Mouse (Mus musculus): Measurements from ENCODE around the gene Rab13. TPM values are rescaled to one million over a fixed set of nuclear protein-coding genes. Genes with fewer than 3 reads are reported as not detected.

Gene Rab13
- polyA plus RNA-seq (2015; fragmentation: Nextera tagmentation; extraction: Ambion mirVana): 24.3 and 28.4 TPM in 2 replicates

DNA sequence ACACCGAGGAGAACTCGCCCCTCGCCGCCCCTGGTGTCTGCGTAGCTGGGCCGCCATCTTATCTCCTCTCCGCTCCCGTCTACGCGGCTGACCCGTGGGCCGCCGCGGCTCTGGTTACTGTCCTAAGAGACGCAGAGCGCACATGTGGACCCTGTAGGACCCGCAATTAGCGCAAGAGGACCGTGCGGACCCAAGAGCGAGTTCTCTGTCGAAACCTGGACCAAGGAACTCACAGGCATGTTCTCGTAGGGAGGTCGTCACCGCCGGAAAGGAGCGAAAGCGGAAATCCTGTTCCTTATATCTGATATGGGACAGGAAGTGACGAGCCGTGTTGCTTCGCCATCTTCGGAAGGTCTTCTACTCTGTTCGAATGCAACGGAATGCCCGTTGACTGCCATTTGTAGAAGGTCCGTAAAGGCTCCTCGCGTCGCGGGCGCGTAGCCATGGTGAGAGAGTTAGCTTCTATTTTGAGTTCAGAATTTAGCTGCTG lies at the start of gene Rab13, which contains the start of gene Rps27:
TSS of gene Rab13 (plus strand) at position 319 of the 490 bp plus-strand sequence.
TSS of gene Rps27 (minus strand) at position 275 of the 490 bp plus-strand sequence.
- peak within 1 kb of the TSS; percentile 94 for H3K4me2 ChIP-seq
- peak within 1 kb of the TSS; percentile 87 for H3K9ac ChIP-seq
- H3K27me3 ChIP-seq: no peaks in the 10 kb centered on the region
- ATAC-seq: peak; percentile 95
- H3K4me3 ChIP-seq: peak within 1 kb of the TSS; percentile 95
- WGBS: under 1% methylated on average over 42 of the region's 42 CpGs
- no peaks in the 10 kb centered on the region for H3K9me3 ChIP-seq (replicated peaks)
- peak within 1 kb of the TSS; percentile 84 for H3K27ac ChIP-seq
- peaks cover 25% of the 10 kb centered on the region for H3K4me1 ChIP-seq
- peaks cover 35% of the 10 kb centered on the region for H3K36me3 ChIP-seq (ENCODE audit: poor library complexity, severe bottlenecking)

DNA sequence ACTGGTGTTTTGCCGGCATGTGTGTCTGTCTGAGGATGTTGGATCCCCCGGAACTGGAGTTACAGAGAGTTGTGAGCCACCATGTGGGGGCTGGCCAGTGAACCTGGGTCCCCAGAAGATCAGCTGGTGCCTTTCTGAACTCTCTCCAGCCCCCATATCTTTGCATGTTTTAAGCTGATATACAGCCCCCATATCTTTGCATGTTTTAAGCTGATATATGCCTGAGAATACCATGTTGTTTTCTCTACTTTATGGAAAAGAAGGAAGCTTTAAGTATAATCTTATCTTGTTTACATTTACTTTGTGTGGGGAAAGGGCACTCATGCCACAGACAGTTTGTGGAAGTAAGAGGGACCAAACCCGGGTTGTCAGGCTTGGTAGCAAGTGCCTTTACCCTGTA lies 33.9 kb upstream of the Rab13 start:
- H3K4me1 ChIP-seq: no peaks in the 10 kb centered on the region
- ATAC-seq: no peak

DNA sequence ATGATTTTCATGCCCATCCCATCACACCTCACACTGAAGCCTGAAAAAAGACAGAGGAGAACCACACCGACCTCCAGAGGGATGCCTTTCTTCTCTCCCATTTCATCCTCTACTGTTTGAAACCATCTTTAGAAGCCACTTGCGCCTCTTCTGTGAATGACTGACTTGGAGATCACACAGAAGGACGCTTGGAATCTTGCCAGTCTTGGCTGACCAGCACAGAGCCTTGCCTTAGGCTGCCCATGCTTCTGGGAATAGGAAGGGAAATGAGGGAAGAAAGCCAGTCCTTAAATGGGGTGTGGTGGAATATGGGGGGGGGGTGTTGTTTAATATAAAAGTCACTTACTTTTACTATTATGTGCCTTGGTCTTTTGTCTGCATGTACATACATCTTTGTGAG lies 29.9 kb upstream of the Rab13 start:
- Histone ChIP-seq H3K36me3 (ENCODE audit: poor library complexity, severe bottlenecking) (no peaks in the 10 kb centered on the region), H3K9ac (no peak overlapping the region), H3K4me2 (no peak overlapping the region), H3K4me3 (no peak overlapping the region), H3K4me1 (no peaks in the 10 kb centered on the region), H3K9me3 (replicated peaks) (no peaks in the 10 kb centered on the region), H3K27me3 (no peaks in the 10 kb centered on the region), H3K27ac (no peak overlapping the region)
- WGBS: 71% methylated on average over 3 of the region's 3 CpGs
- ATAC-seq: no peak

More for the DNA sequence above, 33.9 kb upstream of the Rab13 start:
- Histone ChIP-seq H3K36me3 (ENCODE audit: poor library complexity, severe bottlenecking) (no peaks in the 10 kb centered on the region), H3K9me3 (replicated peaks) (no peaks in the 10 kb centered on the region), H3K4me3 (no peak overlapping the region), H3K4me2 (no peak overlapping the region), H3K27me3 (no peaks in the 10 kb centered on the region), H3K27ac (no peak overlapping the region), H3K9ac (no peak overlapping the region)
- whole genome bisulfite sequencing: 79% methylated on average over 3 of the region's 3 CpGs

DNA sequence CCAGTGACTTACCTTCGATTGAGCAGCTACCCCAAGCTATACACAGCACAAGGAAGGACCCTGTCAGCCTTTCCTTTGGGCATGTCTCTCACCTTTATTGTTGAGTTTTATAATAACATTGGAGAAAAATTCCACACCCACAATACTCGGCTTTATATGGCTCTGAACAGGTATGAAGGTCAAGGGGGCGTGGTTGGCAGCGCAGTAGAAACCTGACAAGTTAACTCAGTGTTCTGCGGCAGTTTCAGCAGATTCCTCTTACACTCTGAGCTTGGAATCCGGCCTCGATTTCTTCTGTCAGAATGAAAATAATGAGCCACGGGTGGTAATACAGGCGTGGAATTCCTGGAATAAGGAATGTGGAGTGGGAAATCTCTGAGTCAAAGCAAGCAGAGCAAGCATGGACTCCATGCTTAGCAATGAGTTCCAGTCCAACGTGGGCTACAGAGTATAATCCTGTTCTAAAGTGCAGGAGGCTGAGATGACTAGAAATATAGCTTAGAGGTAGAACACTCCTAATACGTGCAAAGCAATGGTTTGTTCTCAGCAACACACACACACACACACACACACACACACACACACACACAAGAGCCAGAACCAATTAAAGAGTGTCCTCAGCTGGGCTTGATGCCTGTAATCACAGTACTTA lies 22.5 kb upstream of the Rab13 start:
- H3K9ac ChIP-seq: no peak overlapping the region
- H3K9me3 ChIP-seq (replicated peaks): no peaks in the 10 kb centered on the region
- no peaks in the 10 kb centered on the region for H3K36me3 ChIP-seq (ENCODE audit: poor library complexity, severe bottlenecking)
- no peak overlapping the region for H3K27ac ChIP-seq
- no peak overlapping the region for H3K4me3 ChIP-seq
- 0 out of 2 replicates have a peak, but pooled peaks cover 5% of the 10 kb centered on the region for H3K4me1 ChIP-seq
- no peak overlapping the region for H3K4me2 ChIP-seq
- H3K27me3 ChIP-seq: no peaks in the 10 kb centered on the region
- 79% methylated on average over 11 of the region's 11 CpGs for WGBS
- ATAC-seq: no peak

DNA sequence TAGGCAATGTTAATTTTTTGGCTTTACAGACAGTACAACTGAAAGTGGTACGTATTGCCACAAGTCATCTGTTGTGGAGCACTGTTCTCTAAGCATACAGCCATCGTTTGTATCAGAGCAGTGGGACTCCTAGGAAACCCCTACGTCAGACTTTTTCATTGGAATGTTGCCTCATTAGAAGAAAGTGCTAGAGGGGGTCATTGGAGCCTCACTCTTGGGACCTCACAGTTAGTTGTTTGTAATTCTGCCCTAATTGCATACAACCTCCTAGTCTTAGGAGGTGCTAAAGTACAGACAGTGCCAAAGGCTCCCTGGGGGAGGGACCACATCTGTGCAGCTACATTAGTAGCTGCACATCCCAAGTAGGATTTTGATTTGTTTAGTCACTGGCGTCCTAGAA lies 18.7 kb upstream of the Rab13 start:
- H3K9me3 ChIP-seq (replicated peaks): no peaks in the 10 kb centered on the region
- H3K4me2 ChIP-seq: no peak overlapping the region
- 27% methylated on average over 4 of the region's 4 CpGs for WGBS
- H3K27me3 ChIP-seq: no peaks in the 10 kb centered on the region
- H3K9ac ChIP-seq: no peak overlapping the region
- no peak overlapping the region for H3K4me3 ChIP-seq
- no peaks in the 10 kb centered on the region for H3K36me3 ChIP-seq (ENCODE audit: poor library complexity, severe bottlenecking)
- ATAC-seq: no peak
- 0 out of 2 replicates have a peak, but pooled peaks cover 5% of the 10 kb centered on the region for H3K4me1 ChIP-seq
- no peak overlapping the region for H3K27ac ChIP-seq

DNA sequence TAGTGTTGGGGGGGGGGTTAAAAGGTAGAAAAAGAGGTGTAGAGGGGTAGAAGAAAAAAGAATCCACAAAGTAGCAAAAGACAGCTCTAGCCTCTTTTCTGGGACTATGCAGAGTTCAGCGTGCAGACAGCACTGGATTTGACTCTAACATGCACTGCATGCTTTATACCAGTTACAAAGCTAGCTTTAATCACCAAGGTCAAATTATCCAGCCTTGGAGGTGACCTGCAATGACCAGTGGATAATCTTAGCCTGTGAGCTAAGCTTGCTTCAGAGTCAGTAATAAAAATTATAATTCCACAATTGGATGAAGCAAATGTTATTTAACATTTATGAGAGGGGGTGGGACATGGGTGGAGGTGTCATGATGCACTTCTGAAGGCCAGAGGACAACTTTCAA lies 17.9 kb upstream of the Rab13 start:
- Histone ChIP-seq H3K9ac (no peak overlapping the region), H3K27ac (no peak overlapping the region), H3K4me1 (0 out of 2 replicates have a peak, but pooled peaks cover 5% of the 10 kb centered on the region), H3K36me3 (ENCODE audit: poor library complexity, severe bottlenecking) (no peaks in the 10 kb centered on the region), H3K9me3 (replicated peaks) (no peaks in the 10 kb centered on the region), H3K4me2 (no peak overlapping the region), H3K27me3 (no peaks in the 10 kb centered on the region), H3K4me3 (no peak overlapping the region)
- no peak for ATAC-seq
- 71% methylated on average over 1 of the region's 1 CpGs for WGBS

DNA sequence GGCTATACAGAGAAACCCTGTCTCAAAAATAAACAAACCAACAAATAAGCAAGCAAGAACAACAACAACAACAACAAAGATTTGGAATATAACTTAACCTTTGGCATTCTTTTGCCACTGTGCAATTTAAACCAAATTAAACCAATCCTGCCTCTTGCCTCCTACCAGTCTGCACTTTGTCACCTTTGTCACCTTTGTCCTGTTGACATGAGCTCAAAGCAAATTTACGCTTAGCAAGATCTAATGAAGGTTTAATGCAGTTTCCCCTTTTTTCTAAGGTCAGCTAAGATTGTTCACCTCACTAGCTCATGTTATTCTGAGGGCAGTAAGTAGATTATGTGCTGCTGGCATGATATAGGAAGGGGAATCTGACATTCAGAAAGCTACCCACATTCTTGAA lies 15.9 kb upstream of the Rab13 start:
- Histone ChIP-seq H3K9ac (no peak overlapping the region), H3K27ac (no peak overlapping the region), H3K4me3 (no peak overlapping the region), H3K27me3 (no peaks in the 10 kb centered on the region), H3K9me3 (replicated peaks) (no peaks in the 10 kb centered on the region), H3K36me3 (ENCODE audit: poor library complexity, severe bottlenecking) (no peaks in the 10 kb centered on the region), H3K4me2 (no peak overlapping the region), H3K4me1 (0 out of 2 replicates have a peak, but pooled peaks cover 5% of the 10 kb centered on the region)
- ATAC-seq: no peak
- 80% methylated on average over 1 of the region's 1 CpGs for WGBS

DNA sequence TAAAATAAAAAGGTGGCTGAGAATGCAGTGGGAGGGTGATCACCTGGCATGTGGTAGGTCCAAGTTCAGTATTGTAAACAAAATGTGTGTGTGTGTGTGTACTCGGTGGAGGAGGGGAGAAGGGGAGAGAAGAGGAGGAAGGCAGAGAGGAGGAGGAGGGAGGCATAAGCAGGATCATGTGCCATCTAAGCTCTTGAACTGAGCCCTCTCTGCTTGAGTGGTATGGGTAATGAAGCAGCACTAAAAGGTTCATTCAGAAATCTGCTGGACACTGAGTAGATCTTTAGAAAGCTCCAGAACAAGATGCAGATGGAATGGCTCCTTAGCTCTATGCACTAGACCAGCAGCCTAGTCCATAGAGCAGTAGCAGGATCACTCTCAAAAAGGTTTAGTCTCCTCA lies 10.6 kb upstream of the Rab13 start:
- no peak overlapping the region for H3K4me2 ChIP-seq
- no peaks in the 10 kb centered on the region for H3K9me3 ChIP-seq (replicated peaks)
- H3K4me1 ChIP-seq: no peaks in the 10 kb centered on the region
- 38% methylated on average over 1 of the region's 1 CpGs for WGBS
- no peak overlapping the region for H3K27ac ChIP-seq
- ATAC-seq: no peak
- H3K36me3 ChIP-seq (ENCODE audit: poor library complexity, severe bottlenecking): peaks cover 5% of the 10 kb centered on the region
- H3K4me3 ChIP-seq: no peak overlapping the region
- H3K9ac ChIP-seq: no peak overlapping the region
- no peaks in the 10 kb centered on the region for H3K27me3 ChIP-seq

DNA sequence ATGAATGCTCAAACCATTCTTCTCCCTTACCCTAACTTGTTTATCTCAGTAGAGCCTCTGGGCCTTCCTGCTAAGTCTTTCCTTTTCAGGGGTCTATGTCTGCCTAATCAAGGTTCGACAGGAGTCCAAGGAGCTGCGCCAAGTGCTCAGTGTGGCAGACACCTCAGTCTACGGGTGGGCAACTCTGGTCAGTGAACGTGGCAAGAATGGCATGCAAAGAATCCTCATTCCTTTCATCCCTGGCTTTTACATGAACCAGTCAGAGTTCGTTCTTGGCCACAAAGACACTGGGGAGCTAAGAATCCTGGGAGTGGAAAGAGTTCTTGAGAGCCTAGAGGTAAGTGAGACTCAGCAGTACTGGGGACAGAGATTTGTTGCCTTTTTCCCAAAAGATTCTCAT lies 9.9 kb upstream of the Rab13 start:
- WGBS: 76% methylated on average over 5 of the region's 5 CpGs
- H3K36me3 ChIP-seq (ENCODE audit: poor library complexity, severe bottlenecking): peaks cover 13% of the 10 kb centered on the region

DNA sequence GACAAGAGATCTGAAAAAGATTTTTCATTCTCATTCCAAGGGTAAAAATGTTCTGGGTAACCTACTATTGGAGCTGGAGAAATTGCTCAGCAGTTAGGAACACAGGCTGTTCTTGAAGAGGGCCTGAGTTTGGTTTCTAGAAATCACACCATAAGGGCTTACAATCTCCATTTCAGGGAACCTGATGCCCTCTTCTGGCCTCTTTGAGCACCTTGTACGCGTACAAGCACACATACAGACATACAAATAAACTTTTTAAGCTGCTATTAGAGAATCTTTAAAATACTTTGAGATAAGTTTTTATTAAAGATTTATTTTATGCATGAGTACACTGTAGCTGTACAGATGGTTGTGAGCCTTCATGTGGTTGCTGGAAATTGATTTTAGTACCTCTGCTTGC lies 8.9 kb upstream of the Rab13 start:
- WGBS: 98% methylated on average over 2 of the region's 2 CpGs
- H3K9me3 ChIP-seq (replicated peaks): no peaks in the 10 kb centered on the region
- no peak overlapping the region for H3K9ac ChIP-seq
- H3K27ac ChIP-seq: no peak overlapping the region
- no peak overlapping the region for H3K4me3 ChIP-seq
- no peak for ATAC-seq
- no peaks in the 10 kb centered on the region for H3K27me3 ChIP-seq
- H3K4me1 ChIP-seq: no peaks in the 10 kb centered on the region
- H3K4me2 ChIP-seq: no peak overlapping the region
- H3K36me3 ChIP-seq (ENCODE audit: poor library complexity, severe bottlenecking): peaks cover 22% of the 10 kb centered on the region

More for the DNA sequence above, 9.9 kb upstream of the Rab13 start:
- H3K4me3 ChIP-seq: no peak overlapping the region
- no peaks in the 10 kb centered on the region for H3K4me1 ChIP-seq
- no peaks in the 10 kb centered on the region for H3K9me3 ChIP-seq (replicated peaks)
- no peak for ATAC-seq
- H3K4me2 ChIP-seq: no peak overlapping the region
- no peak overlapping the region for H3K9ac ChIP-seq
- no peaks in the 10 kb centered on the region for H3K27me3 ChIP-seq
- H3K27ac ChIP-seq: no peak overlapping the region

DNA sequence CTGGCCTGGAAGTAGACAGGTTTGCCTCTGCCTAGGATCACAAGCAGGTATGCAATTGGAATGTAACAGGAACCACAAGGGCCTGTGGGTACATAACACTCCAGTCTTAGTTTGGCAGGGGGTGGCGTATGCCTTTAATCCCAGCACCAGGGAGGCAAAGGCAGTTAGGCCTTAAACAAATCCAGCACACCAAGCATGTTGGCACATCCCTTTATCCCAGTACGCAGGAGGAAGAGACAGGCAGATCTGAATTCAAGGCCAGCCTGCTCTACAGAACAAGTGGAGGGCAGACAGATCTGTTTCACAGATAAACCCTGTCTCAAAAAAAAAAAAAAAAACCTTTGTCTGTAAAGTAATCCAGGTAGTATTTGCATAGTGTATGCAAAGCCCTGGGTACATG lies 4.8 kb upstream of the Rab13 start:
- no peaks in the 10 kb centered on the region for H3K27me3 ChIP-seq
- 87% methylated on average over 2 of the region's 2 CpGs for WGBS
- no peak overlapping the region for H3K4me2 ChIP-seq
- no peak overlapping the region for H3K4me3 ChIP-seq
- no peak overlapping the region for H3K27ac ChIP-seq
- no peaks in the 10 kb centered on the region for H3K9me3 ChIP-seq (replicated peaks)
- peaks cover 18% of the 10 kb centered on the region for H3K4me1 ChIP-seq
- H3K9ac ChIP-seq: no peak overlapping the region
- ATAC-seq: no peak
- H3K36me3 ChIP-seq (ENCODE audit: poor library complexity, severe bottlenecking): peaks cover 46% of the 10 kb centered on the region

DNA sequence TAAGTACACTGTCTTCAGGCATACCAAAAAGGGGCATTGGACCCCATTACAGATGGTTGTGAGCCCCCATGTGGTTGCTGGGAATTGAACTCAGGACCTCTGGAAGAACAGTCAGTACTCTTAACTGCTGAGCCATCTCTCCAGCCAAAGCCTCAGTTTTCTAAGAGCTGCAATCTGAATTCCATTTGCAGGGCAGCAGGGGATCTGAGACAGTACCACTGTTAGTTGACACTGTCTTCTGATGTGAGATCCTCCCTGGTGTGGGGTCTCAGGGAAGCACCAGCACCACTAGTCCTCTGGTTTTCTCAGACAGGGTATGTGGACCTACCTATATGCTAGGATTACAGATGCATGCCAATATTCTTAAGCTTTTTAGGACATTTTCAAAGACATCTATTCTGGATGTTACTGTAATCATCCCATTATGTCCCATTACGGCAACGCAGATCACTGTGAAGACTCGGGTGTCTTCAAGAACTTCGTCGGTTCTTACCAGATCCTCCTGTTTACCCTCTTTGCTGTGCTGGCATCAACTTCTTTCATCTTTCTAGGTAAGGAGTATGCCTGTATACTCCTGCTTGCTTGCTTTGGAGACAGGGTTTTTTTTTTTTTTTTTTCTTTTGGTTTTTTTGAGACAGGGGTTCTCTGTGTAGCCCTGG lies 3.5 kb upstream of the Rab13 start:
- ATAC-seq: no peak

More for the DNA sequence above, 3.5 kb upstream of the Rab13 start:
- no peak overlapping the region for H3K4me2 ChIP-seq
- H3K9me3 ChIP-seq (replicated peaks): no peaks in the 10 kb centered on the region
- H3K4me3 ChIP-seq: no peak overlapping the region
- no peak overlapping the region for H3K27ac ChIP-seq
- no peaks in the 10 kb centered on the region for H3K27me3 ChIP-seq
- peaks cover 25% of the 10 kb centered on the region for H3K4me1 ChIP-seq
- peaks cover 46% of the 10 kb centered on the region for H3K36me3 ChIP-seq (ENCODE audit: poor library complexity, severe bottlenecking)
- H3K9ac ChIP-seq: no peak overlapping the region
- 96% methylated on average over 5 of the region's 5 CpGs for WGBS
